Mouse (Mus musculus) C2C12 (cell line): ENCODE measurements at regions not wholly inside any gene's neighbourhood (a gene's known extent, or its start where the extent isn't known, plus 50 kb on each side); places are given as distances from the start of the nearest gene placed in this dataset.

Experiments used
- CEBPB ChIP-seq: IDR thresholded peaks from one replicate; pipeline ENCODE4 v1.6.1; 2011; ENCODE audit warnings: low read depth, mild to moderate bottlenecking, control low read depth, moderate library complexity
- CTCF ChIP-seq: IDR thresholded peaks from one replicate; pipeline ENCODE4 v1.5.1; 2011; ENCODE audit not compliant: control insufficient read depth, insufficient read depth, insufficient read length
- MAX ChIP-seq: IDR thresholded peaks from one replicate; pipeline ENCODE4 v1.6.1; 2011; ENCODE audit warnings: mild to moderate bottlenecking, control low read depth
- MYOG ChIP-seq: IDR thresholded peaks from one replicate; pipeline ENCODE4 v1.6.1; 2011; ENCODE audit not compliant: control insufficient read depth, insufficient read length; ENCODE audit errors: extremely low read depth
- USF1 ChIP-seq: IDR thresholded peaks from one replicate; pipeline ENCODE4 v1.6.1; 2011; ENCODE audit warnings: low read depth, mild to moderate bottlenecking, control low read depth, moderate library complexity

- no peak for TF ChIP-seq CTCF
- TF ChIP-seq MAX = no peak
- TF ChIP-seq USF1 = no peak
- no peak for TF ChIP-seq CEBPB
- no peak for TF ChIP-seq MYOG
These were observed 388.6 kb downstream of the Serpinb8 start for GRCm38 (mm10) chr1:107978411-107978810.
